Mouse (Mus musculus): ENCODE data around the gene Samd4. TPM values are rescaled to one million over a fixed set of nuclear protein-coding genes. Genes with fewer than 3 reads are reported as not detected.
"Not testable (repeated sequence)": the region's sequence is repeated elsewhere in the genome, so short reads cannot be mapped to it uniquely, and the experiment has no call there.

Gene Samd4
- polyA plus RNA-seq, 1 experiment, result 3.9 TPM

GRCm38 (mm10) chr14:47096357-47096756 is 213.7 kb downstream of the Samd4 start:
- no peaks in the 10 kb centered on the region for H3K27me3 ChIP-seq (replicated peaks; ENCODE audit: control insufficient read depth, insufficient read depth, low read length)
- no peaks in the 10 kb centered on the region for H3K36me3 ChIP-seq (ENCODE audit: control insufficient read depth, insufficient read depth, low read length)
- H3K27ac ChIP-seq (ENCODE audit: insufficient read depth, low read depth, low read length), result no peak overlapping the region
- TF ChIP-seq POLR2A (IDR thresholded peaks at IDR 0.05; ENCODE audit: low read depth, low read length), result no peak
- TF ChIP-seq CTCF (conservative IDR thresholded peaks at IDR 0.05; ENCODE audit: insufficient read depth, insufficient read length, low read depth, low read length), result no peak
- no peak overlapping the region for H3K4me3 ChIP-seq (ENCODE audit: insufficient read depth, low read depth, low read length)
- WGBS, result 91% methylated on average over 5 of the region's 5 CpGs
- no peak for DNase-seq
- H3K4me1 ChIP-seq (ENCODE audit: control insufficient read depth, insufficient read depth, low read length), result no peaks in the 10 kb centered on the region

- peak overlapping the region; percentile 32; the same call in 1 of the 2 replicates for H3K4me3 ChIP-seq (ENCODE audit: insufficient read depth, low read depth, low read length)
Measured at GRCm38 (mm10) chr14:47104246-47105173, 221.9 kb downstream of the Samd4 start.

GRCm38 (mm10) chr14:47105174-47105557 is 222.5 kb downstream of the Samd4 start:
- no peak overlapping the region for H3K27ac ChIP-seq (ENCODE audit: insufficient read depth, low read depth, low read length)
- H3K36me3 ChIP-seq (ENCODE audit: control insufficient read depth, insufficient read depth, low read length), result no peaks in the 10 kb centered on the region
- no peak for DNase-seq
- no peak for TF ChIP-seq POLR2A (IDR thresholded peaks at IDR 0.05; ENCODE audit: low read depth, low read length)
- no peaks in the 10 kb centered on the region for H3K4me1 ChIP-seq (ENCODE audit: control insufficient read depth, insufficient read depth, low read length)
- H3K4me3 ChIP-seq (ENCODE audit: insufficient read depth, low read depth, low read length), result no peak overlapping the region
- 57% methylated on average over 3 of the region's 3 CpGs for WGBS
- no peaks in the 10 kb centered on the region for H3K27me3 ChIP-seq (replicated peaks; ENCODE audit: control insufficient read depth, insufficient read depth, low read length)

More at GRCm38 (mm10) chr14:47104246-47105173, 221.9 kb downstream of the Samd4 start:
- Histone ChIP-seq H3K36me3 (ENCODE audit: control insufficient read depth, insufficient read depth, low read length) (no peaks in the 10 kb centered on the region), H3K27ac (ENCODE audit: insufficient read depth, low read depth, low read length) (no peak overlapping the region), H3K27me3 (replicated peaks; ENCODE audit: control insufficient read depth, insufficient read depth, low read length) (no peaks in the 10 kb centered on the region), H3K4me1 (ENCODE audit: control insufficient read depth, insufficient read depth, low read length) (no peaks in the 10 kb centered on the region)
- no peak for DNase-seq
- WGBS, result 54% methylated on average over 19 of the region's 19 CpGs
- TF ChIP-seq POLR2A (IDR thresholded peaks at IDR 0.05; ENCODE audit: low read depth, low read length), result no peak
- TF ChIP-seq CTCF (conservative IDR thresholded peaks at IDR 0.05; ENCODE audit: insufficient read depth, insufficient read length, low read depth, low read length), result no peak

- TF ChIP-seq CTCF (conservative IDR thresholded peaks at IDR 0.05; ENCODE audit: insufficient read depth, insufficient read length, low read depth, low read length) (no peak), POLR2A (IDR thresholded peaks at IDR 0.05; ENCODE audit: low read depth, low read length) (no peak)
- no peaks in the 10 kb centered on the region for H3K4me1 ChIP-seq (ENCODE audit: control insufficient read depth, insufficient read depth, low read length)
- H3K36me3 ChIP-seq (ENCODE audit: control insufficient read depth, insufficient read depth, low read length), result no peaks in the 10 kb centered on the region
- H3K4me3 ChIP-seq (ENCODE audit: insufficient read depth, low read depth, low read length), result no peak overlapping the region
- H3K27ac ChIP-seq (ENCODE audit: insufficient read depth, low read depth, low read length), result no peak overlapping the region
- no peaks in the 10 kb centered on the region for H3K27me3 ChIP-seq (replicated peaks; ENCODE audit: control insufficient read depth, insufficient read depth, low read length)
- no peak for DNase-seq
- 94% methylated on average over 3 of the region's 3 CpGs for WGBS
Measured at GRCm38 (mm10) chr14:47105755-47106154, 223.1 kb downstream of the Samd4 start.

GRCm38 (mm10) chr14:47107461-47107860 is 224.8 kb downstream of the Samd4 start:
- Histone ChIP-seq H3K27ac (ENCODE audit: insufficient read depth, low read depth, low read length) (no peak overlapping the region), H3K27me3 (replicated peaks; ENCODE audit: control insufficient read depth, insufficient read depth, low read length) (no peaks in the 10 kb centered on the region), H3K36me3 (ENCODE audit: control insufficient read depth, insufficient read depth, low read length) (no peaks in the 10 kb centered on the region), H3K4me3 (ENCODE audit: insufficient read depth, low read depth, low read length) (no peak overlapping the region), H3K4me1 (ENCODE audit: control insufficient read depth, insufficient read depth, low read length) (no peaks in the 10 kb centered on the region)
- no peak for DNase-seq
- no peak for TF ChIP-seq POLR2A (IDR thresholded peaks at IDR 0.05; ENCODE audit: low read depth, low read length)
- TF ChIP-seq CTCF (conservative IDR thresholded peaks at IDR 0.05; ENCODE audit: insufficient read depth, insufficient read length, low read depth, low read length), result no peak
- WGBS, result 91% methylated on average over 3 of the region's 3 CpGs

GRCm38 (mm10) chr14:47110391-47110790 is 227.7 kb downstream of the Samd4 start:
- H3K36me3 ChIP-seq (ENCODE audit: control insufficient read depth, insufficient read depth, low read length); DNase-seq; H3K27ac ChIP-seq (ENCODE audit: insufficient read depth, low read depth, low read length); H3K4me1 ChIP-seq (ENCODE audit: control insufficient read depth, insufficient read depth, low read length); H3K4me3 ChIP-seq (ENCODE audit: insufficient read depth, low read depth, low read length); H3K27me3 ChIP-seq (replicated peaks; ENCODE audit: control insufficient read depth, insufficient read depth, low read length): not testable (repeated sequence)
- 82% methylated on average over 7 of the region's 7 CpGs for WGBS

- Histone ChIP-seq H3K36me3 (ENCODE audit: control insufficient read depth, insufficient read depth, low read length) (no peaks in the 10 kb centered on the region), H3K4me1 (ENCODE audit: control insufficient read depth, insufficient read depth, low read length) (no peaks in the 10 kb centered on the region), H3K4me3 (ENCODE audit: insufficient read depth, low read depth, low read length) (no peak overlapping the region), H3K27me3 (replicated peaks; ENCODE audit: control insufficient read depth, insufficient read depth, low read length) (no peaks in the 10 kb centered on the region), H3K27ac (ENCODE audit: insufficient read depth, low read depth, low read length) (no peak overlapping the region)
- DNase-seq, result no peak
- TF ChIP-seq POLR2A (IDR thresholded peaks at IDR 0.05; ENCODE audit: low read depth, low read length) (no peak), CTCF (conservative IDR thresholded peaks at IDR 0.05; ENCODE audit: insufficient read depth, insufficient read length, low read depth, low read length) (no peak)
- 54% methylated on average over 9 of the region's 9 CpGs for WGBS
Measured at GRCm38 (mm10) chr14:47111341-47111740, 228.7 kb downstream of the Samd4 start.

Measured in kidney, adult 2 months (tissue).